Mouse (Mus musculus): ENCODE measurements at regions not wholly inside any gene's neighbourhood (a gene's known extent, or its start where the extent isn't known, plus 50 kb on each side); places are given as distances from the start of the nearest gene placed in this dataset.
"Not testable (repeated sequence)": the region's sequence is repeated elsewhere in the genome, so short reads cannot be mapped to it uniquely, and the experiment has no call there.

GRCm38 (mm10) chr5:3208293-3208692, 133.0 kb upstream of the Cdk6 start:
- TF ChIP-seq CTCF (IDR thresholded peaks at IDR 0.05; ENCODE audit: control insufficient read depth, insufficient read depth, low read length); POLR2A (IDR thresholded peaks at IDR 0.05; ENCODE audit: borderline replicate concordance, control insufficient read depth, low read depth, low read length): not testable (repeated sequence)
